Mouse (Mus musculus): ENCODE measurements around the gene Obscn.

Obscn gene

GRCm38 (mm10) chr11:59058025-59058424 lies 78.2 kb downstream of the Obscn start:
- DNase-seq (ENCODE audit: low read depth, low spot score): peak; percentile 42

GRCm38 (mm10) chr11:59051031-59051430 lies 85.2 kb downstream of the Obscn start:
- no peak for DNase-seq (ENCODE audit: low read depth, low spot score)

- no peak for DNase-seq (ENCODE audit: low read depth, low spot score)
Measured at GRCm38 (mm10) chr11:59044703-59045330, 91.4 kb downstream of the Obscn start.

GRCm38 (mm10) chr11:59029003-59029402 lies 107.2 kb downstream of the Obscn start:
- no peak for DNase-seq (ENCODE audit: low read depth, low spot score)

- DNase-seq (ENCODE audit: low read depth, low spot score): no peak
Measured at GRCm38 (mm10) chr11:59026411-59026810, 109.8 kb downstream of the Obscn start.

- DNase-seq (ENCODE audit: low read depth, low spot score): peak; percentile 29
Measured at GRCm38 (mm10) chr11:59015052-59015451, 121.2 kb downstream of the Obscn start.

DNA sequence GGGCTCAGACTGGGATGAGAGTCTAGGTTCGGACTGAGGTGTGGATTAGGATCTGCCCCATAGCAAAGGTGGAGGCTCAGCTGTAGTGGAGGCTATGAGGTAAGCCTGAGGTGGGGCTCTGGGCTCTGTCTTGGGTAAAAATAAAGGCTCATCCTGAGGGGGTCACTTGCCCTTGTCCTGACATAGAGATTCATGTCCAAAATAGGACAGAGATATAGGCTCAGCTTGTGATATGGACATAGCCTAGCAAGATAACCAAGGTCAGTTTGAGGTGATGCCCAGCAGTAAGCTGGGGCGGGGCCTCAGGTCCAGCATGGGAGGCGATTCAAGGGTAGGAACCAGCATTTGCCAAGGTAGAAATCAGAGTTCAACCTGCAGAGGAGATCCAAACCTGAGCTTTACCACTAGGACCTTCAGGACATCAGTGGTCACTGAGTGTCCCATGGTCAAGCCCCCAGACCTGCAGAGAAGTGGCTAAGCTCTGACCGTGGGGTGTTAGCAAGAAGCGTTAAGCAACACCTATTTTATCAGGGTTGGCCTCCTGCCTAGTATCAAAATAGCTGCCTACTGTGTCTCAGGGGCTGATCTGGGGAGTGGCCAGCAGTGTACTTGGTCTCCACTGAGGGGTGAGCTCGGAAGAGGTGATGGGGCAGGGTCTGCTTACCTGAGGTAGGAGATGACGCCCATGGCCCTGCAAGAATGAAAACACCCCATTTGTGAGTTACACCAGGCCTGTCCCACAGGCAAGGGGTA lies 133.7 kb downstream of the Obscn start:
- DNase-seq (ENCODE audit: low read depth, low spot score): no peak

DNA sequence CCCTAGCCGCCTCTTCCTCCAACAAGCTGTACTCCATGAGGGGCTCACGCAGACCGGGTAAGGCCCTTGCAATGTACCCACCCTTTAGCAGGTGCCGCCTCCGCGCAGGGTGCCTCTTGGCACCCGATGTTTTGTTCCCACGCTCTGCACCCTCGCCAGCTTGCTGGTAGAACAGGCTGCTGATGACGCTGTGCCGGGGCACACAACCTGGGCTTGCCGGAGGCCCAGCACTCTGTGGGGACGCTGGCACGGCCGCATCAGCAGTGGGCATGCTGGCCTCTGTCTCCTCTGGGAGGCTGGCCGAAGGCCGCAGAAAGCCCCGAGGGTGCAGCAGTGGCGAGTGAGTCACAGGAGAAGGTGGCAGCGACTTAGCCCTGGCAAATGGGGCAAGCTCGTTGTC lies 135.6 kb downstream of the Obscn start:
- no peak for DNase-seq (ENCODE audit: low read depth, low spot score)

DNA sequence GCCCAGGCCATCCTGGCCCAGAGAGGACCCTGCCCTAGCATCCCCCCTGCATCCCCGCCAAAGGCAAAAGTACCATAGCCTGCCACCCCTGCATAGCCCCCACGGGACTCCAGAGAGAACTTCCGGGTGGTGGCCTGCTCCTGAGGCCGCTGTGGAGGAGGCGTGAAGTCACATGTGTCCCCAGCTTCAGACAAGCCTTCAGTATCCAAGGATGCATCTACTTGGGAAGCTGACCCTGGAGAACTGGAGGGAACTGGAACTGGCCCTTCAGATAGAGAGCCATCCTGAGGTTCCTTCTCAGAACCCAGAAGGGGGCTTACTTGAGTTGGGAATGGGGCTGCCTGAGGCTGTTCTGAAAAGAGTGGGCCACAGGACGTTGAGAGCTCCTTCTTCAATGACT lies 136.4 kb downstream of the Obscn start:
- DNase-seq (ENCODE audit: low read depth, low spot score): no peak

DNA sequence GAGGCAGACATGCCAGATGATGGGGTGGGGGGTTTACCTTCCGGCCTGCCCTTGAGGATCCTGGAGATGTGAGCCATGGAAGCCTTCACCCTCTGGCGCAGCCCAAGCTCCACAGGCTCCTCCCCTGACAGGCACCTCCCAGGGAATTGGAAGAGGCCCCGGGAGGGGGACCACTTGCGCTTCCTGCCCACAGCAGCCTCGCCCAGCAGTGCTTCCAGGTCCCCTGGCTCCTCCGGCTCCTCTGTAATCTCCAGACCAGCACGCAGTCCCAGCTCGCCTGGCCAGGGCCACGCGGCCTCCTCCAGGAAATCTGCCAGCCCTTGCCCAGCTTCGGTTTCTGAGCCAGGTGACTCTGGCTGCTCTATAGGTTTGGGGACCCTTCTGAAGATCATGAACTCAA lies 137.0 kb downstream of the Obscn start:
- no peak for DNase-seq (ENCODE audit: low read depth, low spot score)

DNA sequence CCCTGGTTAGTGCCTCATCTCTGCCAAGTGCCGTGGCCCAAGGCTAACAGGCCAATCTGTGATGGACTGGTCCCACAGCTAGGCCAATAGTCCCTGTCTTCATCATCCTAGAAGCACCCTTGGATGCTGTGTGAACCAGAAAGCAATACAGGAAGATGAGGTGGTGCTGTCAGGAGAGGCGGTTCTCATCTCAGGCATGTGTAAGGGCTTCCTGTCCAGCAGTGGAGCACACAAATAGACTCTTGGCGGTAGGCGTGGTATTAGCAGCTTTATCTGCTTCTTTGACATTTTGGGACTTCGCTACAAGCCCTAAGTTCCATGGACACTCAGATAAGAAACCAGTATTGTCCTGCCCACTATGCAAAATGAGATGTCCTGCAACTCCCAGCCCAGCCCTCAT lies 138.7 kb downstream of the Obscn start:
- DNase-seq (ENCODE audit: low read depth, low spot score): no peak

- no peak for DNase-seq (ENCODE audit: low read depth, low spot score)
Measured at GRCm38 (mm10) chr11:58995807-58996370, 140.3 kb downstream of the Obscn start.

GRCm38 (mm10) chr11:58995061-58995806 lies 141.0 kb downstream of the Obscn start:
- DNase-seq (ENCODE audit: low read depth, low spot score): no peak

DNA sequence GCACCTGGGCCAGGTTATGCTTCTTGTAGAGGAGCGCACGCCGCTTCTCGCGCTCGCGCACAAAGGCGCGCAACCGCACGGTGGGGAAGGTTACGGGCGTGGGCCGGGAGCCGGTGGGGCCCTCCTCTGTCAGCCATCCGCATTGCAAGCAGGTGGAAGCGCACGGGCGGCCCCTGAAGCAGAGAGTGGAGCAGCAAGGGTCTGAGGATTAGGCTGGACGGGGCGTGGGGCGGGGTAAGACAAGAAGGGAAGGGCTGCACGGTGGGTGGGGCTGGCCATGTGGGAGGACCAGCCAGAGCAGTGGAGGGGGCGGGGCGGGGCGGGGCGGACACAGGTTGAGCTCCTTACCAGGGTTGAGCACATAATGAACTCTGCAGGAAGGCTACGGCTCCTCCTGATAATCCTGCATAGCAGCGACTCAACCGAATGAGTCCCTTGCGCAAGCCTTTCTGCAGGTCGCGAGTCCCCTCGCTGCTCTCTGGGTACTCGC lies 141.8 kb downstream of the Obscn start:
- DNase-seq (ENCODE audit: low read depth, low spot score): no peak

DNA sequence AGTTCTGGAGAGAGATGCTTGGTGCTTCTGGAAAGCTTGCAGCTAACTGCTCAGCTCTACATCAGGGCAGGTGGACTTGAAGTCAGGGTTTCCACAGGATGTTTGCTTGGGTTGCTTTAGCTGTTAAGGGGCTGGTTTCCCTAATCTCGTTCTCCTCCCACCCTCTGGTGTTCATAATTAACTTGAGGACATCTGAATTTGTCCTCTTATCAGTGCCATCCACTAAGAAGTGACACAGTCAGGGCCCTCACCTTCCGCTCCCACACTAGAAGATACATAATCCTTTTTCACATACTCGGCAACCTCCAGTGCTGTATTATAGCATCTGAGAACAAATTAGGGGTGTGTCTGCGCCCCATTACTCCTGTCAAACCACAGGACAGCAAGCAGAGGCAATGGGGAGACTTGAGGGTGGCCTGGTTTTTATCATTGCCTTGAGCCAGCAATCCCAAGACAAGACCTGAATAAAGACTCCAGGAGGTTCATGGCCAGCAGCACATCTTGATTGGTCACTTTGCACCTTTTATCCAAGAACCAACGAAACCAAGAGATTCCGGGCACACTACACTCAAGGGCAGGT lies 143.0 kb downstream of the Obscn start:
- no peak for DNase-seq (ENCODE audit: low read depth, low spot score)

DNA sequence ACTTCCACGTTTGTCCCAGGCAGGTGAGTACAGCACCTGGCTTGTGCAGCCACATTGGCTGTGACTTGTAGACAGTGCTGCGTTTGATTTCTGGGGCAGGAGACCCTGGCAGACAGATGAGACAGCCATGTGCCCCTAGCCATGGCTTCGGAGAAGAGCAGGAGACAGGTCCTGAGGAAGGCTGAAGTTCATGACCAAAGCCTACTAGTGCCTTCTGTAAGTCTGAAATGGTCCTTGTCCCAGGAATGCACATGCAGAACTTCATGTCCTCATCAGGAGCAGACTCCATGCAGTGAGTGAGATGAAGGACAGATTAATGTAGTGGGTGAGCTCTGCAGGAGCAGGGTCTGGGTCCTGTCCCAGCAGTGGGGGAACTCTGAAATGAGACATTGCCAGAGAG lies 144.3 kb downstream of the Obscn start:
- DNase-seq (ENCODE audit: low read depth, low spot score): no peak

GRCm38 (mm10) chr11:58990794-58991193 lies 145.4 kb downstream of the Obscn start:
- DNase-seq (ENCODE audit: low read depth, low spot score): no peak

- DNase-seq (ENCODE audit: low read depth, low spot score): no peak
Measured at GRCm38 (mm10) chr11:58990141-58990540, 146.1 kb downstream of the Obscn start.

- DNase-seq (ENCODE audit: low read depth, low spot score): no peak
Measured at GRCm38 (mm10) chr11:58989166-58989565, 147.0 kb downstream of the Obscn start.

DNA sequence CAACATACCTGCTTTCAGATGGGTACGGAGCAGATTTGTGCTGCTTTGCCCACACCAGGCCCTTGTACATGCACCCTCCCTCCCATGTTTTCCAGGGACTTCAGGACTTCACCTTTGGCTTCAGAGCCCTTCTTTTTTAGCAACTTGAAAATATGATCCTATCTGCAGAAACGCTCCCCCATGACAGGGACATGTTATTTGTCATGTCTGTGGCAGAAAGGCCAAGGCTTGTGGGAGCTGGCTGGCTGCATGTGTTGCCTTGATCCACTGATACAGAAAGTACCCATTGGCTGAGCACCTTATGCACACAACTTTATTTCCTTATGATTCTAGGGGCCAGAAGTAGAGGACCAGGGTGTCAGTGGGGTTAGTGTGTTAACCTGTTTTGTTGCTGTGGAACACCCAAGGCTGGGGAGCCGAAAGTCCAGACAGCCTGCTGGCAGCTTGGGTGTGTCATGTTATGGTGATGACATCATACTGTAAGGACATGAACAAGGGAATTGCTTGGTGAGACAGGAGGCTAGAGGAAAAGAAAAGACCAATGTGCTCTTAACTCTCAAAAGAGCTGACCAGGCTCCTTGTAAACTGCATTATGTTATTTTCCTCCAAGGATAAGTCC lies 150.8 kb downstream of the Obscn start:
- no peak for DNase-seq (ENCODE audit: low read depth, low spot score)

- no peak for DNase-seq (ENCODE audit: low read depth, low spot score)
Measured at GRCm38 (mm10) chr11:58984657-58985056, 151.5 kb downstream of the Obscn start.

Measured in telencephalon, adult 2 months (tissue).